Mouse (Mus musculus) megakaryocyte, embryonic 14.5 days (primary cell): Measurements from ENCODE around the gene Fam219a. TPM values are rescaled to one million over a fixed set of nuclear protein-coding genes. Genes with fewer than 3 reads are reported as not detected.
A peak's percentile ranks its signal among the peaks of the same experiment; 100 is the strongest.

Experiments
- H3K27me3 ChIP-seq: replicated peaks from 2 replicates; pipeline ENCODE3; 2012; ENCODE audit warnings: inconsistent platforms
- H3K36me3 ChIP-seq: replicated peaks from 2 replicates; pipeline ENCODE3; 2012; ENCODE audit warnings: low read length, inconsistent platforms, mixed read lengths
- H3K4me1 ChIP-seq: 2 replicates; pipeline ENCODE4 v1.6.1; 2012; ENCODE audit warnings: inconsistent platforms
- H3K4me3 ChIP-seq: replicated peaks from 2 replicates; pipeline ENCODE3; 2012; ENCODE audit warnings: moderate library complexity, mild to moderate bottlenecking, inconsistent platforms
- H3K9me3 ChIP-seq: 2 replicates; pipeline ENCODE4 v1.6.1; 2012; ENCODE audit warnings: inconsistent platforms
- FLI1 ChIP-seq: IDR thresholded peaks from 2 replicates; pipeline ENCODE4 v1.6.1; 2012; ENCODE audit warnings: low read length, inconsistent platforms, mixed read lengths
- GATA1 ChIP-seq: IDR thresholded peaks from 3 replicates; pipeline ENCODE4 v1.6.1; 2012; ENCODE audit warnings: mixed read lengths, low read length, inconsistent platforms, borderline replicate concordance
- polyA plus RNA-seq: library from polyadenylated mRNA; stranded (reverse); fragments of >175 nt; gene quantifications from 2 replicates; pipeline ENCODE4 v1.2.3, GENCODE M21; 2012; ENCODE audit warnings: low replicate concordance; ENCODE audit not compliant: insufficient read depth

Fam219a gene
- polyA plus RNA-seq, 1 experiment: 13.5 TPM

- H3K9me3 ChIP-seq: 0 out of 2 replicates have a peak, but pooled peaks cover 5% of the 10 kb centered on the region
- H3K4me3 ChIP-seq: peak overlapping the region; percentile 90
- H3K4me1 ChIP-seq: peaks cover 28% of the 10 kb centered on the region
- no peaks in the 10 kb centered on the region for H3K36me3 ChIP-seq
- no peak for TF ChIP-seq FLI1
- no peak for TF ChIP-seq GATA1
- peaks cover 73% of the 10 kb centered on the region for H3K27me3 ChIP-seq
Measured at GRCm38 (mm10) chr4:41507326-41507924, 61.9 kb downstream of the Fam219a start.

GRCm38 (mm10) chr4:41506906-41507305 lies 62.4 kb downstream of the Fam219a start:
- H3K36me3 ChIP-seq: no peaks in the 10 kb centered on the region
- H3K9me3 ChIP-seq: 0 out of 2 replicates have a peak, but pooled peaks cover 5% of the 10 kb centered on the region
- TF ChIP-seq GATA1 (no peak), FLI1 (no peak)
- H3K4me1 ChIP-seq: peaks cover 30% of the 10 kb centered on the region
- peaks cover 75% of the 10 kb centered on the region for H3K27me3 ChIP-seq
- H3K4me3 ChIP-seq: peak overlapping the region; percentile 90

GRCm38 (mm10) chr4:41506156-41506555 lies 63.2 kb downstream of the Fam219a start:
- peak overlapping the region; percentile 90 for H3K4me3 ChIP-seq
- TF ChIP-seq GATA1 (no peak), FLI1 (no peak)
- H3K4me1 ChIP-seq: peaks cover 30% of the 10 kb centered on the region
- peaks cover 75% of the 10 kb centered on the region for H3K27me3 ChIP-seq
- H3K9me3 ChIP-seq: 0 out of 2 replicates have a peak, but pooled peaks cover 5% of the 10 kb centered on the region
- H3K36me3 ChIP-seq: no peaks in the 10 kb centered on the region

- no peak for TF ChIP-seq GATA1
- TF ChIP-seq FLI1: no peak
- no peak overlapping the region for H3K4me3 ChIP-seq
- H3K4me1 ChIP-seq: peaks cover 30% of the 10 kb centered on the region
- H3K36me3 ChIP-seq: no peaks in the 10 kb centered on the region
- peaks cover 78% of the 10 kb centered on the region for H3K27me3 ChIP-seq
- H3K9me3 ChIP-seq: 0 out of 2 replicates have a peak, but pooled peaks cover 5% of the 10 kb centered on the region
Measured at GRCm38 (mm10) chr4:41505131-41505551, 64.2 kb downstream of the Fam219a start.

- H3K4me3 ChIP-seq: no peak overlapping the region
- peaks cover 6% of the 10 kb centered on the region; the same call in 1 of the 2 replicates for H3K9me3 ChIP-seq
- H3K27me3 ChIP-seq: peaks cover 79% of the 10 kb centered on the region
- no peaks in the 10 kb centered on the region for H3K36me3 ChIP-seq
- peaks cover 30% of the 10 kb centered on the region for H3K4me1 ChIP-seq
- TF ChIP-seq GATA1 (no peak), FLI1 (no peak)
Measured at GRCm38 (mm10) chr4:41504325-41504724, 65.0 kb downstream of the Fam219a start.

GRCm38 (mm10) chr4:41502986-41503412 lies 66.3 kb downstream of the Fam219a start, which contains the start of gene AI464131:
TSS of gene AI464131 (minus strand) at chr4:41503076.
- peak within 1 kb of the TSS; percentile 87 for H3K4me3 ChIP-seq
- H3K27me3 ChIP-seq: peaks cover 79% of the 10 kb centered on the region
- H3K4me1 ChIP-seq: peaks cover 44% of the 10 kb centered on the region
- TF ChIP-seq GATA1: no peak
- TF ChIP-seq FLI1: no peak
- H3K9me3 ChIP-seq: peaks cover 14% of the 10 kb centered on the region; the same call in 1 of the 2 replicates
- no peaks in the 10 kb centered on the region for H3K36me3 ChIP-seq

- Histone ChIP-seq H3K4me3 (peak overlapping the region; percentile 87), H3K27me3 (peaks cover 79% of the 10 kb centered on the region)
- TF ChIP-seq FLI1: no peak
- no peak for TF ChIP-seq GATA1
Measured at GRCm38 (mm10) chr4:41502171-41502940, 67.0 kb downstream of the Fam219a start.

GRCm38 (mm10) chr4:41500787-41501186 lies 68.6 kb downstream of the Fam219a start:
- peaks cover 33% of the 10 kb centered on the region for H3K4me1 ChIP-seq
- no peaks in the 10 kb centered on the region for H3K36me3 ChIP-seq
- H3K4me3 ChIP-seq: no peak overlapping the region
- TF ChIP-seq FLI1: no peak
- no peak for TF ChIP-seq GATA1
- peaks cover 14% of the 10 kb centered on the region; the same call in 1 of the 2 replicates for H3K9me3 ChIP-seq
- H3K27me3 ChIP-seq: peaks cover 80% of the 10 kb centered on the region

More at GRCm38 (mm10) chr4:41502171-41502940, 67.0 kb downstream of the Fam219a start:
- H3K4me1 ChIP-seq: peaks cover 48% of the 10 kb centered on the region
- peaks cover 14% of the 10 kb centered on the region; the same call in 1 of the 2 replicates for H3K9me3 ChIP-seq
- H3K36me3 ChIP-seq: no peaks in the 10 kb centered on the region

- Histone ChIP-seq H3K4me1 (peaks cover 32% of the 10 kb centered on the region), H3K27me3 (peaks cover 87% of the 10 kb centered on the region), H3K36me3 (no peaks in the 10 kb centered on the region), H3K9me3 (peaks cover 14% of the 10 kb centered on the region; the same call in 1 of the 2 replicates), H3K4me3 (no peak overlapping the region)
- TF ChIP-seq FLI1 (no peak), GATA1 (no peak)
Measured at GRCm38 (mm10) chr4:41499619-41500018, 69.7 kb downstream of the Fam219a start.
